Mouse (Mus musculus) embryo, embryonic 10 days (tissue): Measurements from ENCODE around the gene Marveld2.

Source experiments
- DNase-seq: peaks from one replicate; pipeline ENCODE4 v3.0.0-alpha.2; 2015; ENCODE audit warnings: low spot score

Marveld2 gene

DNA sequence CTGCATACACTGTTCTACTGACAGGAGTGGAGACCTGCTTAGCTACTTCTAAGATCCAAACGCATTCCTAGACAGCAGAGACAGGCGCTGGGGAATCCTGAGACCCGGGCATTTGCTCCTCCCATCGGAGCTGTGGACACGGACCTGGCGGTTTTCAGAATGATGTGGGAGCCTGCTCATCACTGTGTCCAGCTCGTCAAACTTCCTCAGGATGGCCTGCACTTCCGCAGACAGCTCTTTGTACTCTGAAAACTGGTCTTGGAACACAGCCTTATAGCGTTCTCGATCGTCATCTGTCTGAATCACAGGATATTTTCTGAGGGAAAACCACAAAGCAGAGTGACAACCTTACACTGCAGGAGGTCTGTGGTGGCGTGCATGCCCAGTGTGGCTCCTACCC, 16.5 kb downstream of the Marveld2 start:
- no peak for DNase-seq

GRCm38 (mm10) chr13:100597284-100597683, 19.5 kb downstream of the Marveld2 start:
- no peak for DNase-seq

- no peak for DNase-seq
Observed at GRCm38 (mm10) chr13:100595552-100595885, 21.3 kb downstream of the Marveld2 start.

GRCm38 (mm10) chr13:100594838-100595551, 21.8 kb downstream of the Marveld2 start:
- no peak for DNase-seq

GRCm38 (mm10) chr13:100594041-100594792, 22.6 kb downstream of the Marveld2 start:
- DNase-seq = peak; percentile 34

DNA sequence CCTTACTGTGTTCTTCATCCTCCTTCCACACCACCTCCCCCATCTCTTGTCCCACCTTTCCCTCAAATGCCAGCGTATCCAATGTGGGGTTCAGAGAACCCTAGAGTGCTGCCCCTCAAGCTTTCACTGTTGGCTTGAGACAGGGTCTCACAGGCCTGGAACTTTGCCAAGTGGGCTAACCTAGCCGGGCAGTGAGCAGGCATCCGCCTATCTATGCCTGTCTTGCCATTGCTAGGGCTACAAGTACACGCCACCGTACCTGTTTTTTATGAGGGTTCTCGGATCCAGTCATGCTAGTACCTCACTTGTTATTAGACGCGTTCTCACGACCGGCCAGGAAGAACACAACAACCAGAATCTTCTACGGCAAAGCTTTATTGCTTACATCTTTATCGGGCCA, 28.1 kb downstream of the Marveld2 start:
- DNase-seq = no peak

DNA sequence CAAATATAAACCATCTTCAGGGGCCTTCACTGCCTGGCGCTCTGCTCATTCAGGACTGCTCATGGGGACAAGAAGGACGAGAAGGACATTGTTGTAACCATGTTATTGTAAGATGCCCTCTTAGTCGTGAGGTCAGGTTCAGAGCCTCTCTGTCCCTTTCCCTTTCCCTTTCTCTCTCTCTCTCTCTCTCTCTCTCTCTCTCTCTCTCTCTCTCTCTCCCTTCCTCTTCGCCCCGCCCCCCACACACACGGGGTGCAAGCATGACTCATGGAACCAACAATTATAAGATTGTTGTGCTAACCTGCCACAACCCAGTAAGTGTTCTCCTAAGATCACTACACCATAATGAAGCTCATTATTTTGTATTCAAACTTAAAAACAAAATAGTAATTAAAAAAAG, 34.6 kb downstream of the Marveld2 start:
- DNase-seq = no peak

DNA sequence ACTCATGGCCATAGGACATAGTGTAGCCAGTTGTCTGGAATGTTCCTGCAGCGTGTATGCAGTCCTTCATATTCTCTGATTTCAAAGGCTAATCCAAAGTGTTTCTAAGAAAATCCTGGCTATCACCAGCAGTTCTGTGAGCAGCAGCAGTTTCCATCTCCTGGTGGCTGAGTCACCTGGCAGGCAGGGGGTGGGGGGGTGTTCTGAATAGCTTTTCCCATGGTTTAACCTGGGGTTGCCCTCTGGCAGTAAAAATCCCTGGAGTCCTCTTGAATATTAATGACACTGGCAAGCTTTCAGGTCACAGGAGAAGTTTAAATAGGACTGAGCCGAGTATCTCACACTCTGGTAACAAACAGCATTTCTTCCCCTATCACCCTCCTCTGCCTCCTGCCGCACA, 35.1 kb downstream of the Marveld2 start:
- no peak for DNase-seq

DNA sequence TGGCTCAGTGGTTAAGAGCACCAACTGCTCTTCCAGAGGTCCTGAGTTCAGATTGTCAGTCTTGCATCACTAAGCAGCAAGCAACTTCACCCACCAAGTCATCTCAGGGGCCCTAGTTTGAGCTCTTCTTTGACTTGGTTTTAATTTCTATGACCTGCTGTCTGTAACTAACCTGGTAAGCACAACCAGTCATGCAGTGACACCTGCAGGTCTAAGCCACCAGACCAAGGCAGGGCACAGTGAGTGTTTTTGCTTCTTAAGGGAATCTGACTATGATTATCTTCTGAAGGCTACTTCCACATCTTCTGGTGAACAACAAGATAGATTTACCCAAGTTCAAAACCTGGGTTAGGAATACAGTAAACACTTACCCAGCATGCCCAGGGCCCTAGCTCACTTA, 36.8 kb downstream of the Marveld2 start:
- no peak for DNase-seq

- no peak for DNase-seq
Observed at GRCm38 (mm10) chr13:100579220-100579619, 37.6 kb downstream of the Marveld2 start.

GRCm38 (mm10) chr13:100575950-100576349, 40.8 kb downstream of the Marveld2 start:
- no peak for DNase-seq

GRCm38 (mm10) chr13:100570713-100571112, 46.1 kb downstream of the Marveld2 start:
- DNase-seq = no peak

GRCm38 (mm10) chr13:100568359-100568758, 48.4 kb downstream of the Marveld2 start:
- DNase-seq = no peak

DNA sequence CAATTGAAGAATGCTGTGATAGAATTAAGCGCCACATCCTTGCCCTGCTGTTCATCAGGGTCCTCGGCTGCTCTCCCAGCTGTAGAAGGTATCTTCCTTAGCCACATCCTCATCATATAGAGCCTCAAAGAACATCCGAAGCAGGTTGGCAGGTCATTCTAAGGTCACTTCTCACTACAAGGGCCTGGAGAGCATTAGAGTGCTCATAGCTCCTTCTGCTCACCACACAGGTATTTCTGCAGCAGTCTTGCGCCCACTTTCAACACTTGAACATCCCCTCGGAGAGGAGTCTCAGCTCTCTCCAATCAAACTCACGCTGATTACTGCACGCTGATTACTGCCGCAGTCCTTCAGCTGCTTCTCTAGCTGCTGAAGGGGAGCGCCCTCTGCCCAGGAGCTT, 57.3 kb downstream of the Marveld2 start:
- no peak for DNase-seq

GRCm38 (mm10) chr13:100557011-100557410, 59.8 kb downstream of the Marveld2 start:
- DNase-seq = no peak

DNA sequence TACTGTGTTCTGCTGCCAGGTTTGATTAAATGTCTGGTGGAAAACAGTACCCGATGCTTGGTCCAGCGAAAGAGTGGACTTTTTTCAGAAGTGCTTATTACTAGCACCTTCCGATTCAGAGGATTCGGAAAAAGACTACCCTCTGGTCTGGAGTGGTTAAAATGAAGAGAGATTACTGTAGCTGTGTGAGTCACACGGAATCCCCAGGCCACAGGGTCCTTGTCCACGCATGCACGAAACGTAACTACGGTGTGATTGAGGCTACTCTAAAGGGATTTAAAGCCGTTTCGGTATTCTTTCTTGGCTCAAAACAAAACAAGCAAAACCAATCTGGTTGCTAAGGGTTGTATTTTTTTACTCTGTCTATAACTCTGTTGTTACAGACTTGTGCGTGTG, 63.7 kb downstream of the Marveld2 start:
- no peak for DNase-seq

GRCm38 (mm10) chr13:100552369-100553041, 64.3 kb downstream of the Marveld2 start, which contains the start of gene Ocln:
Gene Ocln, minus strand, starts transcription at chr13:100552718.
- DNase-seq = peak; percentile 43

DNA sequence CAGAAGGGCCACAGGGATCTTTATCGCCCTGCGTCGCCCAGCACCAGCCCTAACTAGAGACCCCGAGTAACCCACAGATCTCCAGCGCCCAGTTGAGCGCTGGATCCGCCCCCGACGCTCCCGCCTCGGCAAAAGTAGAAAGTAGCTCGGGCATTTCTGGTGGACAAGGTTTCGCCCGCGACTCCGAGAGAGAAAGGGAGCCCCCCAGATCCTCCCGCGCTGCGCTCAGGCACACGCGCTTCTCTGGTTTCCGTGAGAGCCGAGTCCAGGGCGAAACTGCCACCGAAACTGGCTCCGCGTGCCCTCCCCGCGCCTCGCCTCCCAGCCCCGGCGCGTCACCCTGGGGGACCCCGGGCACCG, 64.8 kb downstream of the Marveld2 start:
- DNase-seq = peak; percentile 26

DNA sequence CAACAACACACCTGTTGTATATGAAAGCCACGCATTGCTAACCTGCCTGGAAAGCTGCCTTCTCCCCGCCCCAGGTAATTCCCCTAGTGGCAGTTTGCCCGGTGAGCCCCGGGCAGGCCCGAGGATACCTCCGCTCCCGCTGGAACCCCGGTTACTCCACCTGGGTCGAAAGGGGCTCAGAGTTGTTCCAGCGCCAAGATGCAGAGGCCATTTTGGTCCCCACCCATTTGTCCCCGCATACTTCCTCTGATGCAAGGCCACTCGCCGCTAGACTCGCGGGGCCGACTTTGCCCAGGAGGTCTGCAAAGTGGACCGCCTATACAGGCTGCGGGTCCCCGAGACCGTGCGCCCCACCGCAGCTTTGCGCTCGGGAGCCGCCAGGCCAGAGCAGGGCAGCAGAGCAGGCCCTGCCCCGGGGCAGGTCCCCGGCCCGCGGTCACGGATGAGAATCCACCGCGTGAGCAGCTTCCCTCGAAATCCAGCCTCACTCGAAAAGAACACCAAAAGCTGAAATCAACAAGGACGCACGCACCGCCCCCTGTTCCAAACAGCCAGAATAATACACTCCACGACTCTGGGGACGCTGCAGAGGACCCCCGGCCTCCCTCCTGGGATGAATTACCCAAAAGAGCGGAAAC, 65.3 kb downstream of the Marveld2 start:
- DNase-seq = peak; percentile 19

- DNase-seq = no peak
Observed at GRCm38 (mm10) chr13:100547269-100547668, 69.5 kb downstream of the Marveld2 start.
